Mouse (Mus musculus) kidney, postnatal 14 days (tissue): ENCODE measurements at regions not wholly inside any gene's neighbourhood (a gene's known extent, or its start where the extent isn't known, plus 50 kb on each side); places are given as distances from the start of the nearest gene placed in this dataset.
A peak's percentile ranks its signal among the peaks of the same experiment; 100 is the strongest.

Experiments used
- DNase-seq: peaks from one replicate; pipeline ENCODE4 v3.0.0; 2022; ENCODE audit warnings: mixed read lengths

- DNase-seq: no peak
Measured at GRCm38 (mm10) chr8:89245131-89245751, 201.3 kb upstream of the Sall1 start.

GRCm38 (mm10) chr8:89241686-89242085, 197.7 kb upstream of the Sall1 start:
- no peak for DNase-seq

GRCm38 (mm10) chr8:89239626-89240025, 195.7 kb upstream of the Sall1 start:
- DNase-seq: peak; percentile 14

- DNase-seq: no peak
Measured at GRCm38 (mm10) chr8:89234041-89234440, 190.1 kb upstream of the Sall1 start.

GRCm38 (mm10) chr8:89232318-89232717, 188.4 kb upstream of the Sall1 start:
- DNase-seq: no peak

- DNase-seq: no peak
Measured at GRCm38 (mm10) chr8:89229144-89229543, 185.2 kb upstream of the Sall1 start.

- no peak for DNase-seq
Measured at GRCm38 (mm10) chr8:89220870-89221269, 176.9 kb upstream of the Sall1 start.

GRCm38 (mm10) chr8:89220381-89220780, 176.4 kb upstream of the Sall1 start:
- no peak for DNase-seq

- no peak for DNase-seq
Measured at GRCm38 (mm10) chr8:89219156-89219555, 175.2 kb upstream of the Sall1 start.

GRCm38 (mm10) chr8:89217689-89218088, 173.7 kb upstream of the Sall1 start:
- no peak for DNase-seq

- DNase-seq: no peak
Measured at GRCm38 (mm10) chr8:89211931-89212330, 168.0 kb upstream of the Sall1 start.

GRCm38 (mm10) chr8:89210684-89211083, 166.7 kb upstream of the Sall1 start:
- no peak for DNase-seq

- DNase-seq: no peak
Measured at GRCm38 (mm10) chr8:89207891-89208290, 163.9 kb upstream of the Sall1 start.

- DNase-seq: no peak
Measured at GRCm38 (mm10) chr8:89202484-89203096, 158.6 kb upstream of the Sall1 start.

- DNase-seq: no peak
Measured at GRCm38 (mm10) chr8:89200301-89200700, 156.3 kb upstream of the Sall1 start.

GRCm38 (mm10) chr8:89185314-89185713, 141.4 kb upstream of the Sall1 start:
- peak; percentile 8 for DNase-seq

- no peak for DNase-seq
Measured at GRCm38 (mm10) chr8:89175631-89176030, 131.7 kb upstream of the Sall1 start.

GRCm38 (mm10) chr8:89171561-89171960, 127.6 kb upstream of the Sall1 start:
- no peak for DNase-seq

- DNase-seq: no peak
Measured at GRCm38 (mm10) chr8:89169484-89169883, 125.5 kb upstream of the Sall1 start.

GRCm38 (mm10) chr8:89167026-89167425, 123.1 kb upstream of the Sall1 start:
- DNase-seq: no peak

GRCm38 (mm10) chr8:89156909-89157308, 112.9 kb upstream of the Sall1 start:
- DNase-seq: no peak

- no peak for DNase-seq
Measured at GRCm38 (mm10) chr8:89153605-89154004, 109.6 kb upstream of the Sall1 start.

- no peak for DNase-seq
Measured at GRCm38 (mm10) chr8:89152867-89153595, 109.1 kb upstream of the Sall1 start.

GRCm38 (mm10) chr8:89152331-89152730, 108.4 kb upstream of the Sall1 start:
- no peak for DNase-seq
